Mouse (Mus musculus): ENCODE data around the gene Tmem263.

Tmem263 gene

GRCm38 (mm10) chr10:85102247-85103084 is at the start of gene Tmem263, which contains the start of gene Fhl4:
TSS of gene Tmem263 (plus strand) at chr10:85102627.
TSS of gene Fhl4 (minus strand) at chr10:85102495.
- DNase-seq: peak; percentile 71 to 88

- no peak for DNase-seq
Observed at GRCm38 (mm10) chr10:85054876-85055275, 47.6 kb upstream of the Tmem263 start.

- DNase-seq: no peak
Observed at GRCm38 (mm10) chr10:85071605-85072152, 30.7 kb upstream of the Tmem263 start.

- peak; percentile 0 to 19 for DNase-seq
Observed at GRCm38 (mm10) chr10:85101841-85102240, 586 bp upstream of the Tmem263 start.

GRCm38 (mm10) chr10:85103085-85103885 is 858 bp downstream of the Tmem263 start:
- peak; percentile 33 to 38 for DNase-seq

GRCm38 (mm10) chr10:85114409-85114808 is 12.0 kb downstream of the Tmem263 start:
- no peak for DNase-seq

GRCm38 (mm10) chr10:85125184-85125583 is 22.8 kb downstream of the Tmem263 start:
- DNase-seq: no peak

GRCm38 (mm10) chr10:85127395-85128287 is 25.2 kb downstream of the Tmem263 start, which contains the start of gene Mterf2:
TSS of gene Mterf2 (minus strand) at chr10:85128027.
- DNase-seq: peak; percentile 94 to 99

GRCm38 (mm10) chr10:85128453-85128852 is 26.0 kb downstream of the Tmem263 start:
- peak; percentile 54 to 75 for DNase-seq

GRCm38 (mm10) chr10:85136573-85136972 is 34.1 kb downstream of the Tmem263 start:
- DNase-seq: no peak

GRCm38 (mm10) chr10:85141465-85141864 is 39.0 kb downstream of the Tmem263 start:
- DNase-seq: no peak

- DNase-seq: no peak
Observed at GRCm38 (mm10) chr10:85146282-85146681, 43.9 kb downstream of the Tmem263 start.

- DNase-seq: no peak
Observed at GRCm38 (mm10) chr10:85149226-85149625, 46.8 kb downstream of the Tmem263 start.

GRCm38 (mm10) chr10:85154195-85154594 is 51.8 kb downstream of the Tmem263 start:
- peak; percentile 50 to 81 for DNase-seq

GRCm38 (mm10) chr10:85157451-85157850 is 55.0 kb downstream of the Tmem263 start:
- DNase-seq: no peak

GRCm38 (mm10) chr10:85159989-85160619 is 57.7 kb downstream of the Tmem263 start:
- no peak for DNase-seq

GRCm38 (mm10) chr10:85161745-85162351 is 59.4 kb downstream of the Tmem263 start:
- DNase-seq: peak in 1 of 2 experiments; percentile 33

GRCm38 (mm10) chr10:85164791-85165190 is 62.4 kb downstream of the Tmem263 start:
- no peak for DNase-seq

GRCm38 (mm10) chr10:85165306-85165705 is 62.9 kb downstream of the Tmem263 start:
- no peak for DNase-seq
